10 mouse cellular contexts compared by ENCODE assay signal in the genomic region with DNA sequence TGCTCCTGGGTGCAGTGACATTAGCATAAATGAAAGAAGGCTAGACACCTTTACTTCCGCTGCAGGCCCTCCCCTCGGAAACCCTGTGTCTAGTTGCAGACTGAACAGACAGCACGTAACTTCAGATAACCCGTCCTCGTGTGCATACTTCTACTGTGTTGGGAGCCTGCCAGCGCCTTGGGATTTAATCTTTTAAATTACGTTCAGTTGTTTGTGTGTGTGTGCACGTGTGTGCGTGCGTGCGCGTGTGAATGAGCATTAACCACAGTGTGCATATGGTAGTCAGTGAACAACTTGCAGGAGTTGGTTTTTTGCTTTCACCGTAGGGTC. TPM values are rescaled to one million over a fixed set of nuclear protein-coding genes. Genes with fewer than 3 reads are reported as not detected.
DNase-seq lines count a peak whose midpoint lies in the region; ATAC-seq and TF ChIP-seq lines count a peak whose summit lies in the region.
"Had no signal": no experiment of that assay in that cellular context is flagged by ENCODE, and none has a peak within 500 bp of the region (broad histone marks: within the 10 kb centered on the region; RNA-seq: fewer than 3 reads in every experiment).

No protein-coding gene starts in this region.

- TF ChIP-seq POLR2A in MEL (IDR thresholded peaks at IDR 0.05; ENCODE audit: control insufficient read depth in 1 of 2, insufficient read depth in 1 of 2, low read depth in 1 of 2, low read length in 2 of 2, poor library complexity in 1 of 2) = peak in 1 of 2 experiments; percentile 30; a peak in 1 of 4 replicates

- H3K4me1 ChIP-seq in forebrain, embryonic 10.5 days = peaks cover 51% of the 10 kb centered on the region
- peaks cover 3% of the 10 kb centered on the region; the same call in 1 of the 2 replicates for H3K4me1 ChIP-seq in forebrain, postnatal 0 days (ENCODE audit: insufficient read depth)
- peaks cover 11 to 56% of the 10 kb centered on the region in 2 experiments for H3K4me1 ChIP-seq in MEL (ENCODE audit: control insufficient read depth in 1 of 2, insufficient read depth in 2 of 2, low read length in 2 of 2)

- TF ChIP-seq RAD21 in MEL (IDR thresholded peaks at IDR 0.05; ENCODE audit: low read depth, low read length) = no peak

- H3K9ac ChIP-seq in forebrain, postnatal 0 days = no peak overlapping the region
- H3K9ac ChIP-seq in MEL (ENCODE audit: control insufficient read depth, low read depth, low read length, poor library complexity, severe bottlenecking) = peak overlapping the region; percentile 48

- no peak overlapping the region for H3K4me3 ChIP-seq in forebrain, embryonic 10.5 days
- no peak overlapping the region for H3K4me3 ChIP-seq in forebrain, postnatal 0 days (ENCODE audit: low read depth, low read length)
- H3K4me3 ChIP-seq in left cerebral cortex, adult 2 months = no peak overlapping the region
- peak overlapping the region; percentile 13 to 20; a peak in 3 of 4 replicates for H3K4me3 ChIP-seq in MEL (ENCODE audit: control insufficient read depth in 1 of 2, insufficient read depth in 1 of 2, low read depth in 2 of 2, low read length in 2 of 2)

- no peak for ATAC-seq in forebrain, postnatal 0 days

- H3K9me3 ChIP-seq in forebrain, embryonic 10.5 days = no peaks in the 10 kb centered on the region
- H3K9me3 ChIP-seq in forebrain, postnatal 0 days (ENCODE audit: low read length) = no peaks in the 10 kb centered on the region
- H3K9me3 ChIP-seq in MEL (replicated peaks; ENCODE audit: insufficient read depth, low read length) = no peaks in the 10 kb centered on the region

- H3K36me3 ChIP-seq in forebrain, embryonic 10.5 days (replicated peaks) = 0 out of 2 replicates have a peak, but pooled peaks cover 3% of the 10 kb centered on the region
- 0 out of 2 replicates have a peak, but pooled peaks cover 3% of the 10 kb centered on the region for H3K36me3 ChIP-seq in forebrain, postnatal 0 days (ENCODE audit: insufficient read depth)
- H3K36me3 ChIP-seq in MEL (ENCODE audit: control insufficient read depth in 1 of 2, insufficient read depth in 2 of 2, low read length in 2 of 2) = peaks cover 0 to 41% of the 10 kb centered on the region in 2 experiments; a peak in 2 of 4 replicates

- H3K4me2 ChIP-seq in forebrain, postnatal 0 days (ENCODE audit: low read depth) = no peak overlapping the region

- no peaks in the 10 kb centered on the region for H3K79me2 ChIP-seq in MEL (ENCODE audit: control insufficient read depth, insufficient read depth, low read length, poor library complexity)

- peak; percentile 29 to 53 for TF ChIP-seq EP300 in MEL (IDR thresholded peaks at IDR 0.05; ENCODE audit: low read depth in 1 of 2, low read length in 2 of 2)

- DNase-seq in forebrain, embryonic 10.5 days (ENCODE audit: extremely low spot score, low spot score) = no peak
- no peak for DNase-seq in forebrain, postnatal 0 days
- DNase-seq in left cerebral cortex, adult 2 months (ENCODE audit: extremely low spot score in 1 of 2, low spot score in 2 of 2) = no peak
- no peak for DNase-seq in left cerebral cortex, adult 11 months (ENCODE audit: low spot score)
- peak; percentile 98 for DNase-seq in MEL (ENCODE audit: low read depth, low spot score)
- DNase-seq in natural killer cell, adult 2 months (ENCODE audit: low spot score in 2 of 2) = peak; percentile 14 to 32
- no peak for DNase-seq in c-Kit-positive CD71-positive TER-119-positive erythroid progenitor cells, embryonic 14.5 days (ENCODE audit: low spot score)
- DNase-seq in adrenal gland, postnatal 10 days = no peak
- DNase-seq: adrenal gland, postnatal 14 days had no signal

- intact Hi-C loops in left cerebral cortex, adult 2 months (cut with DNase I) = no loop called here

- no peaks in the 10 kb centered on the region for H3K27me3 ChIP-seq in forebrain, embryonic 10.5 days (ENCODE audit: poor library complexity, severe bottlenecking)
- H3K27me3 ChIP-seq in forebrain, postnatal 0 days (ENCODE audit: insufficient read depth, low read length) = no peaks in the 10 kb centered on the region
- H3K27me3 ChIP-seq in MEL (ENCODE audit: control insufficient read depth in 1 of 2, insufficient read depth in 2 of 2, low read length in 2 of 2) = no peaks in the 10 kb centered on the region

- no peak for TF ChIP-seq CTCF in forebrain, postnatal 0 days (IDR thresholded peaks at IDR 0.05; ENCODE audit: low read depth)
- no peak for TF ChIP-seq CTCF in left cerebral cortex, adult 2 months (IDR thresholded peaks at IDR 0.05)
- no peak for TF ChIP-seq CTCF in MEL (IDR thresholded peaks at IDR 0.05 in 2 of 3, conservative IDR thresholded peaks at IDR 0.05 in 1 of 3; ENCODE audit: control insufficient read depth in 1 of 3, insufficient read depth in 1 of 3, low read depth in 2 of 3, low read length in 3 of 3, poor library complexity in 1 of 3, severe bottlenecking in 1 of 3)

- 93% methylated on average over 13 of the region's 13 CpGs for WGBS in forebrain, embryonic 10.5 days
- 72% methylated on average over 13 of the region's 13 CpGs for WGBS in forebrain, postnatal 0 days

- H3K27ac ChIP-seq in forebrain, embryonic 10.5 days = peak overlapping the region; percentile 79; the same call in 1 of the 2 replicates
- H3K27ac ChIP-seq in forebrain, postnatal 0 days (ENCODE audit: low read depth, low read length) = no peak overlapping the region
- H3K27ac ChIP-seq in left cerebral cortex, adult 2 months = peak overlapping the region; percentile 80
- peak overlapping the region; percentile 67 for H3K27ac ChIP-seq in MEL (ENCODE audit: control insufficient read depth, low read depth, low read length)

TF ChIP-seq in MEL, 35 proteins besides CTCF, POLR2A, EP300 and RAD21 (continues in another document):
- TF ChIP-seq MYB (IDR thresholded peaks at IDR 0.05; ENCODE audit: low read depth, low read length) (no peak), ELF1 (IDR thresholded peaks at IDR 0.05; ENCODE audit: low read depth, low read length) (0 out of 2 replicates have a peak, but pooled peaks have one; percentile 60), SIN3A (IDR thresholded peaks at IDR 0.05; ENCODE audit: low read length) (peak; percentile 100), MEF2A (IDR thresholded peaks at IDR 0.05; ENCODE audit: extremely low read depth, insufficient replicate concordance, low read depth, low read length, poor library complexity, severe bottlenecking) (no peak), ZNF384 (IDR thresholded peaks at IDR 0.05; ENCODE audit: low read depth, low read length) (no peak), TBP (IDR thresholded peaks at IDR 0.05; ENCODE audit: low read depth, low read length) (0 out of 2 replicates have a peak, but pooled peaks have one; percentile 10), ZC3H11A (IDR thresholded peaks at IDR 0.05; ENCODE audit: low read depth, low read length) (no peak)

RNA-seq across cellular contexts. Expression of a gene that starts 7.4 kb away (rescaled TPM):
- 5.5 and 6.1 TPM in 2 replicates for polyA plus RNA-seq in forebrain, embryonic 10.5 days (2016; fragmentation: Nextera tagmentation; extraction: Ambion mirVana)
- total RNA-seq in forebrain, postnatal 0 days (2014; rRNA removed) = 16.5 and 24.0 TPM in 2 replicates
- 10.4 and 14.1 TPM in 2 replicates for polyA plus RNA-seq in forebrain, postnatal 0 days (2015; fragmentation: Nextera tagmentation; extraction: Ambion mirVana)
- 10 to 100 TPM; 56.7 to 57.0 TPM for total RNA-seq in left cerebral cortex, adult 2 months (2021)
- 4.9 and 5.9 TPM in 2 replicates for total RNA-seq in MEL (2012; rRNA removed)
- polyA plus RNA-seq in MEL (2012; ENCODE audit: insufficient read depth in 1 of 2, insufficient read length in 2 of 2, low read depth in 1 of 2, low replicate concordance in 2 of 2, missing spikeins in 1 of 2) = 1 to 10 TPM in 1 of 2 experiments, not detected in 1; 8.4 TPM
- 10 to 100 TPM; 21.1 to 27.9 TPM for total RNA-seq in adrenal gland, postnatal 10 days (2021)

RNA-seq across cellular contexts. Expression of a gene that starts 25.6 kb away (rescaled TPM):
- polyA plus RNA-seq in forebrain, embryonic 10.5 days (2016; fragmentation: Nextera tagmentation; extraction: Ambion mirVana) = 5.1 and 5.4 TPM in 2 replicates
- 4.0 and 4.5 TPM in 2 replicates for total RNA-seq in forebrain, postnatal 0 days (2014; rRNA removed)
- 3.1 and 3.5 TPM in 2 replicates for polyA plus RNA-seq in forebrain, postnatal 0 days (2015; fragmentation: Nextera tagmentation; extraction: Ambion mirVana)
- total RNA-seq in left cerebral cortex, adult 2 months (2021) = 1 to 10 TPM; 1.3 to 1.6 TPM
- total RNA-seq in MEL (2012; rRNA removed) = 0.10 and 0.15 TPM in 2 replicates
- under 1 TPM in 1 of 2 experiments, not detected in 1; 0.28 TPM for polyA plus RNA-seq in MEL (2012; ENCODE audit: insufficient read depth in 1 of 2, insufficient read length in 2 of 2, low read depth in 1 of 2, low replicate concordance in 2 of 2, missing spikeins in 1 of 2)
- total RNA-seq in adrenal gland, postnatal 10 days (2021) = 10 to 100 TPM; 13.3 to 20.0 TPM
- total RNA-seq: monocyte, adult 5-6 weeks had no signal

RNA-seq across cellular contexts. Expression of a gene that starts 29.0 kb away (rescaled TPM):
- polyA plus RNA-seq in forebrain, embryonic 10.5 days (2016; fragmentation: Nextera tagmentation; extraction: Ambion mirVana) = 0.15 and 0.26 TPM in 2 replicates
- 0.67 and 1.6 TPM in 2 replicates for total RNA-seq in forebrain, postnatal 0 days (2014; rRNA removed)
- polyA plus RNA-seq in forebrain, postnatal 0 days (2015; fragmentation: Nextera tagmentation; extraction: Ambion mirVana) = 2.9 and 4.9 TPM in 2 replicates
- total RNA-seq in left cerebral cortex, adult 2 months (2021) = 1 to 10 TPM in 1 of 2 experiments, under 1 TPM in 1; 0.91 to 1.4 TPM
- total RNA-seq in MEL (2012; rRNA removed) = 0.16 and 0.19 TPM in 2 replicates
- polyA plus RNA-seq in MEL (2012; ENCODE audit: insufficient read depth in 1 of 2, insufficient read length in 2 of 2, low read depth in 1 of 2, low replicate concordance in 2 of 2, missing spikeins in 1 of 2) = under 1 TPM in 1 of 2 experiments, not detected in 1; 0.65 TPM
- total RNA-seq in adrenal gland, postnatal 10 days (2021) = 10 to 100 TPM; 17.3 to 23.7 TPM

RNA-seq across cellular contexts. Expression of a gene that starts 49.0 kb away (rescaled TPM):
- 59.2 and 61.9 TPM in 2 replicates for polyA plus RNA-seq in forebrain, embryonic 10.5 days (2016; fragmentation: Nextera tagmentation; extraction: Ambion mirVana)
- 83.0 and 95.7 TPM in 2 replicates for total RNA-seq in forebrain, postnatal 0 days (2014; rRNA removed)
- polyA plus RNA-seq in forebrain, postnatal 0 days (2015; fragmentation: Nextera tagmentation; extraction: Ambion mirVana) = 85.8 and 101 TPM in 2 replicates
- 100 to 1,000 TPM; 329 to 332 TPM for total RNA-seq in left cerebral cortex, adult 2 months (2021)
- 67.8 and 73.1 TPM in 2 replicates for total RNA-seq in MEL (2012; rRNA removed)
- 100 to 1,000 TPM; 194 to 709 TPM for polyA plus RNA-seq in MEL (2012; ENCODE audit: insufficient read depth in 1 of 2, insufficient read length in 2 of 2, low read depth in 1 of 2, low replicate concordance in 2 of 2, missing spikeins in 1 of 2)
- 100 to 1,000 TPM; 130 to 139 TPM for total RNA-seq in adrenal gland, postnatal 10 days (2021)

RNA-seq across cellular contexts. Expression of a gene that starts 52.3 kb away (rescaled TPM):
- polyA plus RNA-seq in forebrain, embryonic 10.5 days (2016; fragmentation: Nextera tagmentation; extraction: Ambion mirVana) = 77.5 and 78.7 TPM in 2 replicates
- total RNA-seq in forebrain, postnatal 0 days (2014; rRNA removed) = 89.0 and 120 TPM in 2 replicates
- polyA plus RNA-seq in forebrain, postnatal 0 days (2015; fragmentation: Nextera tagmentation; extraction: Ambion mirVana) = 25.6 and 27.9 TPM in 2 replicates
- total RNA-seq in left cerebral cortex, adult 2 months (2021) = 100 to 1,000 TPM; 133 to 138 TPM
- 214 and 234 TPM in 2 replicates for total RNA-seq in MEL (2012; rRNA removed)
- polyA plus RNA-seq in MEL (2012; ENCODE audit: insufficient read depth in 1 of 2, insufficient read length in 2 of 2, low read depth in 1 of 2, low replicate concordance in 2 of 2, missing spikeins in 1 of 2) = 100 to 1,000 TPM; 276 to 644 TPM
- 100 to 1,000 TPM; 112 to 130 TPM for total RNA-seq in adrenal gland, postnatal 10 days (2021)

Comparison
In these comparisons a context has a peak if more than half of its experiments do, and no peak if none do; other contexts are left out.
1. DNase-seq: peak in MEL (single experiment) and natural killer cell, adult 2 months (2 of 2); none in forebrain, embryonic 10.5 days (single experiment), forebrain, postnatal 0 days (single experiment), left cerebral cortex, adult 2 months (0 of 2), left cerebral cortex, adult 11 months (single experiment), c-Kit-positive CD71-positive TER-119-positive erythroid progenitor cells, embryonic 14.5 days (single experiment) and adrenal gland, postnatal 10 days (single experiment).
2. H3K4me3 ChIP-seq: peak in MEL (2 of 2); none in forebrain, embryonic 10.5 days (single experiment), forebrain, postnatal 0 days (single experiment) and left cerebral cortex, adult 2 months (single experiment).